Mouse (Mus musculus): Measurements from ENCODE around the gene Spa17. TPM values are rescaled to one million over a fixed set of nuclear protein-coding genes. Genes with fewer than 3 reads are reported as not detected.

Spa17 gene
- 1 to 10 TPM; 1.3 to 1.7 TPM for total RNA-seq (2021)
- long read RNA-seq, experiment 1, partial matches to known transcripts: 0 of 1 reads
- long read RNA-seq, experiment 1, other reads (novel, unspliced or antisense): 0 of 1 reads
- long read RNA-seq, experiment 2: 0 reads

DNA sequence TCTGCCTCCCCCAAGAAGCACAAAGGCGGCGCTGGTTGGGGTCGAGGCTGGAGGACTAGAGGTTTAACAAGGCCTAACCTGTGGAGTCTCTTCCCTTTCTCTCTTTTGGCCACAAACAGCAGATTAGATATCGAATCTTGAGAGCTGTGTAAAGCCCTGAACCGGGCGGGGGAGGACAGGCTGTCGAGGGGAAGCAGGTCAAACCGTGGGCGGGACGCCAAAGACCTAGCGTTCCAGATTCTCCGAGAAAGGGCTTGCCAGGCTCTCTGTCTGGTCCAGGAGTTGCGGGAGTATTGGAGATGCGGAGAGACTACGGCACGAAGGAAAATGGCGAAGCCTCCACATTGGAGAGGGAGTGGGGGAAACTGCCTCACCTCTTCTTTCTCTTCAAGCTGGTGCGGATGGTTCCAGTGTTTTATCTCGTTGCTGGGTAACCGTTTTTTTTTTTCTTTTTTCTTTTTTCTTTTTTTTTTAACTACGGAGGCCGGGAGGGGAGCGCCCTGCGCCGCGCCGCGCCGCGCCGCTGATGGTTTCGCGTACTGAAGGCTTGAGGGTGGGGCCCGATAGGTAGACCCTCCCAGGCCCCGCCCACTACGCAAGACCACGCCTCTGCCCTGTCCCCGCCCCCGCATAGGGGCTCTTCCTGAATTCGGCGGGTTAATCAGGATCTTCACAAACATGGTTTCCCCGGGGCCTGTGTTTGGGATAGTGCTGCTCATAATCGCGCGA, at the start of gene Spa17:
Gene Spa17 (minus strand): TSS at position 541 of the 729 bp plus-strand sequence.
- DNase-seq: peak; percentile 91 to 94

DNA sequence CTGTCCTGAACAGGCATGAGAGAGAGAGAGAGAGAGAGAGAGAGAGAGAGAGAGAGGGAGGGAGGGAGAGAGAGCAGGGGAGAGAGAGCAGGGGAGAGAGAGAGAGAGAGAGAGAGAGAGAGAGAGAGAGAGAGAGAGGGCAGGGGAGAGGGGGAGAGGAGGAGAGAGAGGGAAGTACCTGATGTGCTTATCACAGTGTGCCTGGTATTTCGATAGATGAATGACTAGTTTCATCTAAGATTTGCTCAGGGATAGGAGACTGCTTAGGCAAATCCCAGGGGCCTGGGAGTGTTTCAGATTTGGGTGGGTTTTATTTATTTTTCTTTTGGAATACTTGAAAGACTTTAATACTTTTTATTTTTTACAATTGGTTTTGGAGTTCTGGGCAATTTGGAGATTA, 49.7 kb upstream of the Spa17 start:
- no peak for DNase-seq

- DNase-seq: no peak
Observed at GRCm38 (mm10) chr9:37659413-37659812, 45.9 kb upstream of the Spa17 start.

DNA sequence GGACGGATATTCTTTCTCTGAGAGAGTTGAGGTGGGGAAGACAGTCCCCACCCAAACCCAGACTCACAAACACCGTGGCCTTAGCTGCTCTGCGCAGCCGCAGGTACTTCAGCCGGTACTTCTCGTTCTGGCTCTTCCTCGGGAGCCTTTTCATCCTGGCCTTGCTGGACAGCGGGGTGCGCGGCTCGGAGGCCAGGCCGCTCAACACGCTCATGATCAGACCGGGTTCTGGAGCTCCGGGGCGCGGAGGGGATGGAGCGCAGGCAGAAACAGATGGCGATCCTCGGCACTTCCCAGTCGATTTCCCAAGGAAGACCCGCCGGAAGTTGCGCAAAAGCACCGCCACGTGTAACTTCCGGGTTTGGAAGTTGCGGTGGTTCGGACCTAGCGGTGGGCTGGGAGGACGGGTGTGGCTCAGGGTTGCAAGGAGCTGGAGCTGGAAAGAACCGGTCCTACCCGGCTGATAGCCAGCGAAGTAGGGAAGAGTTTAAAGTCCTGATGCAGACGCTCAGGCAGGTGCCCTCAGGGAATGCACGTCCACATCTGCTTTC, 43.5 kb upstream of the Spa17 start, which contains the start of gene Tbrg1:
Gene Tbrg1 (minus strand): TSS at position 382 of the 551 bp plus-strand sequence.
- DNase-seq: peak; percentile 91

DNA sequence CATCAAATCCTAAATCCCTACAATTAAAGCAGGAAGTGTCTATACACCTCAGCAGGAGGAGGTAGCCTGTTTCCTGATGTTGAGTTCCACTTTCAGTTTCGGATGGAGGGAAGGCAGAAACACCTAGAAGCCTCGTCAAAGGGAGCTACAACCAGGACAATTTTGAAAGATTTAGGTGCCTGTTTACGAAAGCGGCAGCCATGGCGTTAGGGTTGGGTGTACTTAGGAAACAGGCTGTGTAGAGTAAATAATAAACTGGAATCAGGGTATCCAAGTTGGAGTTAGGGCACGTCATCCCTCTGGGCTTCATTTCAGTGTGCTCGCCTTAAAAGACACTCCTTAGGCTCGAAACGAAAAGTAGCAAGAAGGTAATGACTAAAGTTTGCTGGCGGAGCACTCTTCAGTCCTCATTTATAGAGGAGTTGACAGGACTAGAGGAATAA, 42.9 kb upstream of the Spa17 start:
- DNase-seq: peak; percentile 25 to 49

GRCm38 (mm10) chr9:37655961-37656360, 42.4 kb upstream of the Spa17 start:
- DNase-seq: no peak

GRCm38 (mm10) chr9:37653836-37654235, 40.3 kb upstream of the Spa17 start:
- DNase-seq: no peak

GRCm38 (mm10) chr9:37650639-37651038, 37.1 kb upstream of the Spa17 start:
- no peak for DNase-seq

GRCm38 (mm10) chr9:37646246-37646645, 32.7 kb upstream of the Spa17 start:
- DNase-seq: no peak

DNA sequence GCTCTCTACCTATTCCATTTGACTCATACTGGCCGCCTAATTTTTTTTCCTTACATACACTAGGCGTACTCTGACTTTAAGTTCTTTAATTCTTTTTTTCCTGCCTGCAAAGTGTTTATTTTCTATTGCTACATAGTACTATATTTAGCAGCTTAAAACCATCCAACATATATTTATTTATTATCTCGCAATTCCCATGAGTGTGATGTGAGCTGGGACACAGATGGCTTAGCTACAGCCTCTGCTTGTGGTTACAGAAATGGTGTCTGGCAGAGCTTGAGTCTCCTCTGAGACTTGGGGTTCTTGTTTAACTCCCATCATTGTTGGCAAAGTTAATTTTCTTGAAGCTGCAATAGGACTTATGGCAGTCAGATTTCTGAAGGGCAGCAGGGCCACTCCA, 25.2 kb upstream of the Spa17 start:
- DNase-seq: no peak

DNA sequence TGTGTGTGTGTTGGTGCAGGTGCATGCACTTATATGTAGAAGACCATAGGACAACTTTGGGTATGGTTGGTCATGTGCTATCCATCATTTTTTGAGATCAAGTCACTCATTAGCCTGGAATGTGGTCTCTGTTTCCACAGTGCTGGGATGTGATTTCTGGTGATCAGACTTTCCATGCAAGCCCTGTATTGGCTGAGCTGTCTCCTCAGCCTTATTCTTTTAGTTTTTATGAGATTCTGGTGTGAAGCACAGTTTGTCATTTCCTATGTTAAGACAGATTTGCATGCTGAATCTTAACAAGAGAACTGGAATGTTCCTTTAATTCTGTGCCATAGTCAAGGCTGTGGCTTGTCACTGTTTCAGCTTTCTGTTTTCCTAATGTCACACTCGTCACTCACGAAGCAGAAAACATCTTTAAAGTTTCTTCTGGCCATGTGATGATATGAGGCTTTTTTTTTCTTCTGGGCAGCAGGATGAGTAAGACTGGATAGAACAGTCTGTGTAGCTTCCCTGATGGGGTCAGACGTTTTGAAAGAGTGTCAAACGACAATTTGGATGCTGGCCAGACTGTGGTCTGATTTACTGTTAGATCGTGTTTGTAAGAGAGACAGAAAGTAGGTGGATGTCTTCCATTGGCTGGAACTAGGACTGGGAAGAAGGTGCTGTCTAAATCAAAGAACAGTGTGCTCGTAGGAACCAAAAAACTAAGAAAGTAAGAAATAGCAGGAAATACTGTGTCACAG, 23.4 kb upstream of the Spa17 start:
- DNase-seq: no peak

DNA sequence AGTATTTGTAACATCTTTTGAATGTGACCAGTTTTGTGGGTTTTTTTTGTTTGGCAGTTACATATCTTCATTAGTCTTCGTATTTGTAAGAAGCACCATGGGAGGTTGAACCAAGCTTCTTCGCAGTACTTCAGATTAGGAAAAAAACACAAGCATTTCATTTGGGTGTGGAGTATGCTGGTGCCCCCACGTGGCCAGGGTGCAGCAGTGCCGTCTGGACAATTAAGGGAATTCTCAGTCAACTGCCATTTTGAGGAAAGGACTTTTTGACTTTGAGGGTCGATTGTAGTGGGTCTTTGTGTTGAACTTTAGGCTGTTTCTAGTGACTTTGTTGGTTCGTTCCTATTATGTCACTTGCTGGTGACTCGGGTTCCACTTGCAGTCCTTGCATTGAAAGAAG, 22.8 kb upstream of the Spa17 start:
- DNase-seq: peak; percentile 23 to 68

DNA sequence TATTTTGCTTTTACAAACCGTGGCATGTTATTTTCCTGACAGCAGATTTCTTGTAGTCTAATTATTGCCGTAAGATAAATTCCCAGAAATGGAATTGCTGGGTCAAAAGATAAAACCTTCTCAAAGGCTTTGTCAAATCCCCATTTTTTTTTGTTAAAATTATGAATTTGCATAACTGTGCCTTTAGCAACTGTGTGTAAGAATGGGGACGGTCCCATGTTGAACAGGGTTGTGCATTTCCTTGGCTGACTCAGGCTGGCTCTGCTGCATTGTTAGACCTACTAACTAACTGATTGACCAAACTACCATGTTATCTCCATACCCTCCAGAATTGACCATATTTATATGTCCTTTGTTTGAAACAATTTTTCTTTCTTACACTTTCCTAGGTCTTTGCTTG, 20.7 kb upstream of the Spa17 start:
- no peak for DNase-seq

DNA sequence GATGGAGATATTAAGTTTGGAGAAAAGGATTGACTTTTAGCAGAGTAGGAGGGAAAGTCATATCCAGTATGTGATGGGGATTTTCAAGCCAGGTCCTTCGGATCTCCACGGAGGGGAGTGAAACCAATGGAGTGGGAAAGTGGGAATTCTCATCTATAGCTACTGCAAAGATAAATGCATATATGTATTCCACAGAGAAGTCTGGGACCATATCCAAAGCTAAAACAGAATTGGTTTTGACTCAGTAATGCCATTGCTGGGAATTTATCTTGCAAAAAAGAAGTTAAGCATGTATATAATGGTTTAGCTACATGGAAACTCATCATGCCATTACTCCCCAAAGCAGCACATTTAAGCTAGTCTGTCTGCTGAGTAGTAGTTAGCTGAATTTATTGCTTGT, 18.8 kb upstream of the Spa17 start:
- no peak for DNase-seq

DNA sequence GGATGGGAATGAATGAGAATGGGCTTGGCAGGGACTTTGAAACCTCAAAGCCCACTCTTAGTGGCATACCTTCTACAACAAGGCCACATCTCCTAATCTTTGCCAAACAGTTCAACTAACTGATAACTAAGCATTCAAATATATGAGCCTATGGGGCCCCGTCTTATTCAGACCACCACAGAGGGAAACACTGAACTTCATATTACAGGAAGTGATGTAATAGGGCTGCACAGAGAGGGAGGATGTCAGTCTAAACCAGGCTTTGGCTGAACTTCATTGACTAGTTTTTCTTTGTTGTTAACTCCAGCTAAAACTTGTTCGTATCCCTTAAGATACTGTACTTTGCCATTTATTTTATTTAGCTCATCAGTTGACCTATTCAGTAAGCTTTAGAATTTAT, 16.4 kb upstream of the Spa17 start:
- DNase-seq: no peak

GRCm38 (mm10) chr9:37628581-37628980, 15.1 kb upstream of the Spa17 start:
- no peak for DNase-seq

DNA sequence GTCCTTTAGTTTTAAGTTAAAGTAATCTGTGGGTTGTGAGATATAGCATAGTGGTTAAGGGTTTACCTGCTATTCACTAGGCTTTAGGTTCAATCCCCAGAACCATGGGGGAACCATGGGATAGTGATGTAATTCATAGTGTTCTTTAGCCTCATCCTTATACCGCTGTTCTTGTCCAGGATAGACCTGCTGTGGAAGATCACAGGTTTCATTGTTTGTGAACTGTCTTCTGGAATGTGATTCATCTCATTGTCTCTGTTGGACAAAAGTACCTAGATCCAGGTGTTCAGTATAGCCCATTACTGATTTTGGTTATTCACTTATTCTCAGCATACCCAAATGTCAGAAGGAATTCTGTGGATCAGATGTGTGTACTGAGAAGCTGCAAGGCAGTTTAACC, 13.7 kb upstream of the Spa17 start:
- DNase-seq: no peak

- DNase-seq: peak; percentile 21 to 22
Observed at GRCm38 (mm10) chr9:37626103-37626567, 12.6 kb upstream of the Spa17 start.

DNA sequence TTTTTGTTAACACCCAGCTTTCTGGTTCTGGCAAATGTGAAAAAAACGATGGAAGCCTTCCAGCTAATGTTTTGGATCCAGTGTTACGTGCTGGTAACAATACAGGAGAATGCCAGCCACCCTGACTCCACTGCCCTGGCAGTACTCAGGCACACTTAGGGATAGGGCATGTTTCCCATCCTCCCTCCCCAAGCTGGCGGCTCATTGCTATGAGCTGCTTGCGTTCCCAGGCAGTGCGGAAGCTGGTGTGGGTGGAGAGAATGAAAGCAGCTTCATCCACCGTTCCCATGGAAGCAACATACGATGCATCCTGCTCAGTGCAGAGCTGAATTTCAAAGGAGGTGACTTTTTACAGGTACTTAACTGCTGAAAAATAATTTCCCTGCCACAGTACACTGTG, 12.1 kb upstream of the Spa17 start:
- peak; percentile 20 to 36 for DNase-seq

DNA sequence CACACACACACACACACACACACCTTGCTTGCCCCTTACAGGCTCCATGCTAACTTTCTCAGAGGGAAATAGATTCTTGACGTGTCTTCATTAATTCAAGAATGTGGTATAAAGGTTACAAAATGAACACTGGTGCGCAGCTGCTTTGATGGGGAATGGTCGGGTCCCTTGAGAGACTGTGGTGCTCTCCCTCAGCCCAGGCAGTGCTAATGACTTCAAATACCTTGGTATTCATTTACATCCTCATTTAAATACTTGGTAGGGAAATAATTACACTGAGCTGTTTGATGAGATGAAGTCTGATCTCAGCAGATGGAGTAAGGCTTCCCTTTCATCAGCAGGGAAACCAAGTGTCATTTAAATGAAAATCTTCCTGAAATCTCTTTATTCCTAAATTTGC, 11.6 kb upstream of the Spa17 start:
- DNase-seq: no peak

- DNase-seq: no peak
Observed at GRCm38 (mm10) chr9:37624502-37624901, 11.0 kb upstream of the Spa17 start.

DNA sequence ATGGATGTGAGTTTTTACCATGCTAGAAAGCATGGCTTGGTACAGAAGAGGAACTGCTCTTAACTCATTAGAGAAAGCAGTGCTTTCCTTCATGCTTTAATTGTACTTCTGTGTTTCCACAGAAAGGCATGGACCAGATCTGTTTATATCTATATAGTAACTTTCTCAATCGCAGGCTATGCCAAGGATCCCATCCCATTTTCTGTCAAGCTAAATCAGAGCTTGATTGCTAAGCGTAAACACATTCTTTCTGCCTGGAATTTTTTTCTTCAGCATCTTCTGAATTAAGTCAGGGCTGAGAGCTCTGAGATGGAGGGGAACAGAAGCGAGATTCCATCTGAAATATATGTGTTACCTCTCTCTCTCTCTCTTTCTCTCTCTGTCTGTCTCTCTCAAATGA, 10.5 kb upstream of the Spa17 start:
- no peak for DNase-seq

DNA sequence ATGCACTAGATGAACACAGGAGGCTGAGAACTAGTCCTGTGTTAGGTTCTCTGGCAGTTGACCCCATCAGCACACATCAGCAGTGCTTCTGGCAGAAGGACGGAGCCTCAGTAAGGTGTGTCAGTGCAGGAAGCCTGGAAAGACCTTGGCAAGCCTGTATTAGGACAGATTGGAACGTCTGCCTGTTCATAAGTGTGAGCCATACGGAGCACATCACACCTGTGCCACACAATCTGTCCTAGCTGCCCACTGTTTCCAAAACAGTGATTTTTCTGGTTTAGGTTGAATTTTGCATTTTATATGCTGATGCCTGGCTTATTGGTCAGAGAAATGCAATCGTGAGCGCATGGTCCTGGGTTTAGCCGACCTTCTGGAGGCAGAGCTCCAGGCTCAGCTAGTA, 7.8 kb upstream of the Spa17 start:
- no peak for DNase-seq
